Mouse (Mus musculus) left cerebral cortex, postnatal 14 days (tissue): ENCODE results near the gene Pgpep1. TPM values are rescaled to one million over a fixed set of nuclear protein-coding genes. Genes with fewer than 3 reads are reported as not detected.

Experiments used
- DNase-seq, 2 experiments: peaks; one replicate each; pipeline ENCODE4 v3.0.0; 2021 to 2022; ENCODE audit warnings: low spot score in 2 of 2, mixed read lengths in 1 of 2
- intact Hi-C: fragments of 180-260 bp; cut with DNase I; formaldehyde crosslinking; loops from one replicate; pipeline ENCODE4 v1.15.1; 2025
- long read RNA-seq, 2 experiments: library from polyadenylated mRNA; stranded (forward); transcript quantifications; one replicate each; pipeline ENCODE4 v2.0.0; 2021
- total RNA-seq, 2 experiments: library from RNA; stranded (reverse); gene quantifications; 2 replicates each; pipeline ENCODE4 v1.2.3; 2021

Pgpep1 gene
- 10 to 100 TPM; 14.8 to 19.0 TPM for total RNA-seq
- long read RNA-seq, experiment 1, full-length matches to known transcripts, result 7 of 9 reads
- long read RNA-seq, experiment 1, partial matches to known transcripts, result 0 of 9 reads
- long read RNA-seq, experiment 1, other reads (novel, unspliced or antisense), result 2 of 9 reads
- long read RNA-seq, experiment 2, full-length matches to known transcripts, result 10 of 14 reads
- long read RNA-seq, experiment 2, partial matches to known transcripts, result 1 of 14 reads
- long read RNA-seq, experiment 2, other reads (novel, unspliced or antisense), result 3 of 14 reads

DNA sequence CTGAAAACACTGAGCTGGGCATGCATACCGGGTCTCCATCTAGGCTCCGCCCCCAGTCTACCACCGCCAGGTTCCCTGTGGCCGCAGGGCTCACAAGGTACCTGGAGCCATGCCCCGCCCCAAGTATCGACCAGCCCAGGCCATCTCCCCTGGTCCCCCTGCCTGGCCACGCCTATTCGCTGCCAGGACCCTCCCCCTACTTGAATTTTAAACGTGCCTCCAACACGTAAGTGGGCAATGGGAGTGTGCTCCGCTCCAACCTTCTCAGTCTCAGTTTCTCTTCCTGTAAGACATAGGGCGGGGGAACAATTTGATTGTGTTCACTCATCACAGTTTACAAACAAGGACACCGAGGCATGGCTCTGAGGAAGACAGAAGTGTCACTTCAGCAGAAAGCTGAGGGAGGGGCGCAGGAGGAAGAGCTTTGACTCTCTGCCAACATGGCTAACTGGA, at the start of gene Pgpep1:
TSS of gene Pgpep1 (minus strand) at position 116 of the 453 bp plus-strand sequence.
- DNase-seq, result no peak
- intact Hi-C loops, result no loop called here

- no peak for DNase-seq
- intact Hi-C loops, result loop anchor here (10.0 kb wide), 1 partner anchor 45 kb away; the partner anchor contains the start of gene Rab3a
These were observed 49.6 kb upstream of the Pgpep1 start for GRCm38 (mm10) chr8:70709794-70710193.

- intact Hi-C loops, result loop anchor here (10.0 kb wide), 1 partner anchor 47 kb away; the partner anchor contains the start of gene Rab3a
These were observed 48.1 kb upstream of the Pgpep1 start for GRCm38 (mm10) chr8:70708281-70708680.

DNA sequence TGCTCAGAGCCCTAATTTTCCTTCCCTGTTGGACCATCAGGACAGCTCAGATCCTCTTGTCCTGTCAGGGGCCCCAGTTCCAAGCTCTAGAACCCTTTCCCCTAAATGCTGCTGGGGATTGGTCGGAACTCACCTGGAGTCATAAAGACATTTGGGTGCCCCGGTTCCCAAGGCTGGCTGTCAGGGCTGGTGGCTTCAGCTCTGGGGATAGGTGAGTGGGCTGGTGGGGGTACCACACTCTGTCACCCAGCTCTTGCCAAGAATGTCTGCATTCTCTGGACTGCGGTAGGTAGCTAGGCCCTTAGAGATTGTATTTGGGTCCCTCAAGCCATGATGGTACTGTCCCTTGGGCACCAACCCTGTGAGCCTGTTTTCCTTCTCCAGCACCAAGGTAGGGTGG, 43.1 kb upstream of the Pgpep1 start, which contains the start of gene Iqcn:
TSS of gene Iqcn (plus strand) at position 171 of the 400 bp plus-strand sequence.
- intact Hi-C loops, result loop anchor here (10.0 kb wide), 1 partner anchor 52 kb away; the partner anchor contains the start of gene Rab3a
- no peak for DNase-seq

More at GRCm38 (mm10) chr8:70708281-70708680, 48.1 kb upstream of the Pgpep1 start:
- DNase-seq, result no peak

- intact Hi-C loops, result loop anchor here (10.0 kb wide), 1 partner anchor 52 kb away; the partner anchor contains the start of gene Rab3a
- no peak for DNase-seq
These were observed 42.6 kb upstream of the Pgpep1 start for GRCm38 (mm10) chr8:70702842-70703182.

DNA sequence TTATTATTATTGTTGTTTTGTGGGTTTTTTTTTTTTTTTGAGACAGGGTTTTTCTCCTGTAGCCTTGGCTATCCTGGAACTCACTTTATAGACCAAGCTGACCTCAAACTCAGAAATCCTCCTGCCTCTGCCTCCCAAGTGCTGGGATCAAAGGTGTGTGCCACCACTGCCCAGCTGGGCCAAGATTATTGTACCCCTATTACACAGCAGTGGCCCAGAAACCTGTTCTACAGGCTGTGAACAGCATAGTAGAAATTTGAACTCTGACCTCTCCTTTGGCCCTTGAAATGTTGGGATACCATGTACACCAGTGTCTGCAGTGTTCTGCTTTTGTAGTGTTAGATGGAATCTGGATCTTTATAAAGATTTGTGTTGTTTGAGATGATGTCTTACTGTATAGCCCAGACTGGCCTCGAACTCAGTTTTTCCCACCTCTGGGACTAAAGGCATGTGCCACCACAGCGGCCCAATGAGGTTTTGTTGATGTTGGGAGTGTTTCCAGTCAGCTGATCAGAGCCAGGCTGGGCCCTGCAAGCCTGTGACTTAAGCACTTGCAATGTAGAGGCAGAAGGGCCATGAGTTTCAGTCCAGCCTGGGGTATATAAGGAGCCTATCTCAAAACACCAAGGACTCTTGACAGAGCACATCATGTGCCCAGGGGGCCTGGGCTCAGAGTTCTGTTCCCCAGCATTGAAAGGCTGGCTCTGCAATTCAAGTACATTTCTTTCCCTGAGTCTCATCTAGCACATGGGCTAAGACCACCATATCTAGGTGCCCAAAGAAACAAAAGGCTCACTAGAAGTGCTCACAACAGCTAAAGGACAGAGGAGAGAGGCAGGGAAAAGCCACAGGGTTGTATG, 42.0 kb upstream of the Pgpep1 start:
- DNase-seq, result no peak
- intact Hi-C loops, result loop anchor here (10.0 kb wide), 1 partner anchor 53 kb away; the partner anchor contains the start of gene Rab3a

GRCm38 (mm10) chr8:70701048-70701981, 41.1 kb upstream of the Pgpep1 start:
- intact Hi-C loops, result loop anchor here (10.0 kb wide), 1 partner anchor 53 kb away; the partner anchor contains the start of gene Rab3a
- no peak for DNase-seq

GRCm38 (mm10) chr8:70700555-70700922, 40.4 kb upstream of the Pgpep1 start:
- intact Hi-C loops, result loop anchor here (1.0 to 10.0 kb wide), 2 partner anchors 27 to 54 kb away; partner anchors contain the start of genes Lsm4 and Rab3a
- peak; percentile 88 to 91 for DNase-seq

- intact Hi-C loops, result loop anchor here (1.0 to 10.0 kb wide), 2 partner anchors 27 to 55 kb away; partner anchors contain the start of genes Lsm4 and Rab3a
These were observed 39.8 kb upstream of the Pgpep1 start for GRCm38 (mm10) chr8:70699834-70700554.

GRCm38 (mm10) chr8:70699116-70699833, 39.1 kb upstream of the Pgpep1 start:
- DNase-seq, result peak in 1 of 2 experiments; percentile 43
- intact Hi-C loops, result no loop called here

More at GRCm38 (mm10) chr8:70699834-70700554, 39.8 kb upstream of the Pgpep1 start:
- peak; percentile 81 to 83 for DNase-seq

DNA sequence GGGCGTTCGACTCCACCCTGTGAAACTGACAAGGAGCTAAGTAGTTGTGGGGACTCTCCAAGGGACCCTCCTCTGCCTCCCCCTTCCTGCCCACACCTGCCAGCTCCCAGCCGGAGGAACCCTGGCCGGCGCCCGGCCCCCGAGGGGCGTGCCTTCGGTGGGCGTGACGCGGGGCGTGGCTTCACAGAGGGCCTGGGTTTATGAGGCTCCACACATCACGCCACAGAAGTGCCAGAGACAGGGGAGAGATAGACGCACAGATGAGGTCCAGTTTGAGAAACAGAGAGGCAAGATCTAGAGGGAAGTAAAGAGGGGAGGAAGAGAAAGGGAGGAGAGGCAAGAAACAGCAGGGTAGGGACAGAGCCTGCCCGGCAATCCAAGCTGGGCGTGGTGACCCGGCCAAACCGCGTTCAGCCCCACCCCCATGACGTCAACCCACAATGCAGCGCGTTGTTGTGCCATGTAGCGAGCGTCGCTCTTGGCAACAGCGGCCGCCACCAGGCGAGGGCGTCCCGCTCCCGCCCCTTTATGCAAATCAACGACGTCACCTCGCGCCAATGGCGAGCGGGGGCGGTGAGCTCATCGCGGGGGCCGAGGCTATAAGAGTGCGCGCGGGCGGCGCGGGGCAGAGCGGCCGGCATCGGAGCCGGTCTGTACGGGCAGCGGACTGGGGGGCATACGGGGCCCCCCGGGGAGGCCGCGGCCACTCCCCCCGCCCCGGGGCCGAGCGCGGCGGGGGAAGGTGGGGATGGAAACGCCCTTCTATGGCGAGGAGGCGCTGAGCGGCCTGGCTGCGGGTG, 38.3 kb upstream of the Pgpep1 start, which contains the start of gene Jund:
TSS of gene Jund (plus strand) at position 640 of the 800 bp plus-strand sequence.
- intact Hi-C loops, result no loop called here

GRCm38 (mm10) chr8:70697366-70698250, 37.4 kb upstream of the Pgpep1 start:
- intact Hi-C loops, result no loop called here
- DNase-seq, result no peak

More for the DNA sequence above, 38.3 kb upstream of the Pgpep1 start, which contains the start of gene Jund:
- peak; percentile 99 for DNase-seq

GRCm38 (mm10) chr8:70696946-70697345, 36.8 kb upstream of the Pgpep1 start:
- no peak for DNase-seq
- intact Hi-C loops, result no loop called here

DNA sequence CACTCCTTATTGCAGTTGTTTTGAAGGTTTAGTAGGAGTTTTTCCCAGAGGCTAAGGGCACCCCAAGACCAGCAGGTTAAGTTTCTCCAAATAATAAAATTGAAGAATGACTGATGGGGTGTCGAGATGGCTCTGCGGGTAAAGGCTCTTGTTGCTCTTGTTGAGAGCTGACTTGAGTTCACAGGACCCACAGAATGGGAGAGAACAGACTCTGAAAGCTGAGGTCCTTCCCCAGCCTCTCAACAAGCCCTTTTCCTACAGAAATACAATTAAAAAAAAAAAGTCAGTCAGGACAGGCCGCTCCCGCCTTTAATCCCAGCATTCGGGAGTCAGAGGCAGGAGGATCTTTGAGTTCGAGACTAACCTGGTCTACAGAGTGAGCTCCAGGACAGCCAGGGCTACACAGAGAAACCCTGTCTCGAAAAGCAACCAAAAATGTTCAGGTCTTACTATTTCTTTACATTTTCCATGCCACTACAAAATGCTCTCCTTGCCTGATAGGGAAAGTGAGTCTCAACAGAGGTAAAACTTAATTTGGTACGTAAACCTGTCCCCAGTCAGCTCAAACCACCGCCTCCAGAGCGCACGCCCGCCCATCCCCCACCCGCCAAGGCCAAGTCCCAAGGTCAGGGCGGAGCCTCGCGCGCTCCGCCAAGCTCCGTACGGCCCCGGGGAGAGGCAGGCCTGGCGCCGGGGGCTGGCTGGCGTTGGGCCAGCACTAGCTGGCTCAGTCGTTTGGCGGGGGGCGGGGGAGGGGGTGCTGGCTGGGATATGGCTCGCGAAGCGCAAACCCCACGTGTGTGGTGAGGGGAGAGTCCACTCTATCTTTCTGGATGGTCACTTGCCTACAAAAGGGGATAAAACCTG, 36.1 kb upstream of the Pgpep1 start:
- no peak for DNase-seq
- intact Hi-C loops, result no loop called here
